1 mouse cellular context compared by ENCODE assay signal in genomic region chr3:95133680-95134101, GRCm38 (mm10).
TF ChIP-seq lines count a peak whose summit lies in the region.

Gene Scnm1, minus strand, starts transcription at chr3:95134011.
Gene Lysmd1, plus strand, starts transcription at chr3:95134088.

TF ChIP-seq in MEL, 35 proteins besides CTCF, POLR2A, EP300 and RAD21 (continued from another document):
- no peak for TF ChIP-seq JUND (IDR thresholded peaks at IDR 0.05; ENCODE audit: low read depth, low read length)
- TF ChIP-seq MAFK (IDR thresholded peaks at IDR 0.05; ENCODE audit: borderline replicate concordance, low read depth, low read length), result no peak
- peak; percentile 48; the same call in 1 of the 2 replicates for TF ChIP-seq RCOR1 (IDR thresholded peaks at IDR 0.05; ENCODE audit: low read depth, low read length)
- no peak for TF ChIP-seq BHLHE40 (IDR thresholded peaks at IDR 0.05; ENCODE audit: borderline replicate concordance, low read depth, low read length)
- peak; percentile 92 for TF ChIP-seq KAT2A (conservative IDR thresholded peaks at IDR 0.05; ENCODE audit: low read depth, low read length)
- peak; percentile 71 for TF ChIP-seq TCF12 (IDR thresholded peaks at IDR 0.05; ENCODE audit: low read depth, low read length)
- TF ChIP-seq ELF1 (IDR thresholded peaks at IDR 0.05; ENCODE audit: low read depth, low read length), result peak; percentile 98
- TF ChIP-seq POLR2AphosphoS2 (IDR thresholded peaks at IDR 0.05; ENCODE audit: low read length), result peak; percentile 86
- TF ChIP-seq E2F4 (IDR thresholded peaks at IDR 0.05; ENCODE audit: borderline replicate concordance, low read depth, low read length), result peak; percentile 54; the same call in 1 of the 2 replicates
- no peak for TF ChIP-seq UBTF (IDR thresholded peaks at IDR 0.05; ENCODE audit: borderline replicate concordance, insufficient read depth, low read depth, low read length)
- no peak for TF ChIP-seq CHD1 (IDR thresholded peaks at IDR 0.05; ENCODE audit: low read depth, low read length)
- TF ChIP-seq ETS1 (IDR thresholded peaks at IDR 0.05; ENCODE audit: low read depth, low read length), result peak; percentile 83
- peak; percentile 70 for TF ChIP-seq NRF1 (IDR thresholded peaks at IDR 0.05; ENCODE audit: insufficient read depth, low read depth, low read length, poor library complexity, severe bottlenecking)
- peak; percentile 80 for TF ChIP-seq ZNF384 (IDR thresholded peaks at IDR 0.05; ENCODE audit: low read depth, low read length)
- no peak for TF ChIP-seq GABPA (IDR thresholded peaks at IDR 0.05; ENCODE audit: low read depth, low read length)
- peak; percentile 93 for TF ChIP-seq TBP (IDR thresholded peaks at IDR 0.05; ENCODE audit: low read depth, low read length)
- peak; percentile 69 for TF ChIP-seq MXI1 (IDR thresholded peaks at IDR 0.05; ENCODE audit: low read depth, low read length)
- TF ChIP-seq MAX (IDR thresholded peaks at IDR 0.05; ENCODE audit: low read length), result peak; percentile 66; the same call in 1 of the 2 replicates
- TF ChIP-seq CHD2 (IDR thresholded peaks at IDR 0.05; ENCODE audit: low read length), result no peak
- peak; percentile 90 for TF ChIP-seq HCFC1 (IDR thresholded peaks at IDR 0.05; ENCODE audit: low read depth, low read length)
- TF ChIP-seq MAZ (IDR thresholded peaks at IDR 0.05; ENCODE audit: low read depth, low read length), result no peak; the same call in 1 of the 2 replicates
- TF ChIP-seq MYB (IDR thresholded peaks at IDR 0.05; ENCODE audit: low read depth, low read length), result no peak
- no peak for TF ChIP-seq ZC3H11A (IDR thresholded peaks at IDR 0.05; ENCODE audit: low read depth, low read length)
- no peak for TF ChIP-seq USF2 (IDR thresholded peaks at IDR 0.05; ENCODE audit: borderline replicate concordance in 1 of 2, insufficient read depth in 1 of 2, low read depth in 1 of 2, low read length in 2 of 2)
- TF ChIP-seq POLR2AphosphoS5 (IDR thresholded peaks at IDR 0.05; ENCODE audit: borderline replicate concordance, low read depth, low read length), result no peak
TF ChIP-seq in MEL: peak in this region for 19.
